Mouse (Mus musculus): Measurements from ENCODE around the gene Omt2b. TPM values are rescaled to one million over a fixed set of nuclear protein-coding genes. Genes with fewer than 3 reads are reported as not detected.

Omt2b gene
- polyA plus RNA-seq, 1 experiment from 2014 or later = not detected

DNA sequence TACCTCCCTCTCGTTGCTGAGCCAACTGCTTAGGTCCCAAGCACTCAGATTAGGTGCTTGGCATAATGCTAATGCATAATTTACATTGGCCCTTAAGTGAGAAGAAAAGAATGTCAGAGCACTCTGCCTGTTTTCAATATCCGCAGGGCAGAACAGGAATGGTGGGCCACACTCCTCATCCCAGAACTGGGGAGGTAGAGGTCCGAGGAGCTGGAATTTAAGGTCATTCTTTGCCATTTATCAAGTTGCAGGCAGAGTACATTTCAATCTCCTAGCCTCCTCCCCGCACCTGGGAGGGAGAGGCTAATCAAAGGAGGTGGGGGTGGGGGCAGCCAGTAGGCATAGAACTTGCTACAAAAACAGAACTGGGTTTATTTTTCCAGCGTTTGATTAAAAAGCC lies 47.0 kb downstream of the Omt2b start:
- no peak for ATAC-seq
- no peak overlapping the region for H3K4me3 ChIP-seq (replicated peaks)
- no peaks in the 10 kb centered on the region for H3K36me3 ChIP-seq
- no peaks in the 10 kb centered on the region for H3K9me3 ChIP-seq
- no peak overlapping the region for H3K27ac ChIP-seq
- H3K9ac ChIP-seq = no peak overlapping the region
- WGBS = 45% methylated on average over 5 of the region's 5 CpGs
- 0 out of 2 replicates have a peak, but pooled peaks cover 7% of the 10 kb centered on the region for H3K4me1 ChIP-seq (replicated peaks)
- no peaks in the 10 kb centered on the region for H3K27me3 ChIP-seq (replicated peaks)
- H3K4me2 ChIP-seq (replicated peaks) = no peak overlapping the region

DNA sequence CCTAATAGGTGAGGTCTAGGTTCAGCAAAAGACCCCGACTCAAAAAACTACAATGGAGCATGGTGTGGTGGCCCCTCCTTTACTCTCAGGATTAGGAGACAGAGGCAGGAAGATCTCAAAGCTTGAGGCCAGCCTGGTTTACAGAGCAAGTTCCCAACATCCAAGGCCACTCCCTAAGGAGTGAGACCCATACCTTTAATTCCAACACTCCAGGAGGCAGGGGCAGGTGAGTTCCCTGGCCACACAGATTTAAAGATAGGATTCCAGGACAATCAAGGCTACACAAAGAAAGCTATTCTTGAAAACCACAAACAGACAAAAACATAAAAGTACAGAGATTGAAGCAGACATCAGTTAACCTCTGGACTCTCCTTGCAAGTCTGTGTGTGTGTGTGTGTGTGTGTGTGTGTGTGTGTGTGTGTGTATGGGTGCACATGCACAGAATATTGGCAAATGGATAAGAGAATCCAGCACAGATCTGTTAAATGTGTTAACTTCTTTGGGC lies 47.5 kb downstream of the Omt2b start:
- no peaks in the 10 kb centered on the region for H3K36me3 ChIP-seq
- H3K27me3 ChIP-seq (replicated peaks) = no peaks in the 10 kb centered on the region
- H3K4me3 ChIP-seq (replicated peaks) = no peak overlapping the region
- no peak overlapping the region for H3K27ac ChIP-seq
- H3K9me3 ChIP-seq = no peaks in the 10 kb centered on the region
- 79% methylated on average over 1 of the region's 1 CpGs for WGBS
- no peak overlapping the region for H3K9ac ChIP-seq
- ATAC-seq = peak; percentile 41; the same call in 1 of the 2 replicates
- 0 out of 2 replicates have a peak, but pooled peaks cover 7% of the 10 kb centered on the region for H3K4me1 ChIP-seq (replicated peaks)
- no peak overlapping the region for H3K4me2 ChIP-seq (replicated peaks)

GRCm38 (mm10) chr9:78375486-78375885 lies 48.1 kb downstream of the Omt2b start:
- peak; percentile 23; the same call in 1 of the 2 replicates for ATAC-seq
- 61% methylated on average over 4 of the region's 4 CpGs for WGBS

DNA sequence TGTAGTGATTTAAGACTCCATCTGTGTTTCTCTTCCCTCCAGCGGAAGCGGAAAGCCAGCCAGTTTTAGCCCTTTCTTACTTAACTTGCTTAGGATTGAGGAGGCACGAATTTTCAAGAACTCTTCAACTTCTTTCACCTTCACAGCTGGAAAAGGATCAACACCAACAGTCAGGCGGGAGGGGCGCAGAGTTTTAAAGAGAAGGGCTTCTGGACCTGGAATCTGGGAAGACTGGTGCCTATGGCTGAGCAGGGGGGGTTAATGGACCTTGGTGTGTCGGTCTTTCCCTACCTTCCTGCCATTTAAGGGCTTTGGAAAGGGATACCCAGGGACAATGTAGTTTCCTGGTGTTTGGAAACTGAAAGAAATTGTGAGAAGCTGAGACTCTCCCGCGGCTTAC lies 50.2 kb downstream of the Omt2b start:
- no peak overlapping the region for H3K27ac ChIP-seq
- H3K4me2 ChIP-seq (replicated peaks) = peak overlapping the region; percentile 64; the same call in 1 of the 2 replicates
- 44% methylated on average over 8 of the region's 8 CpGs for WGBS
- H3K4me3 ChIP-seq (replicated peaks) = no peak overlapping the region
- H3K4me1 ChIP-seq (replicated peaks) = 0 out of 2 replicates have a peak, but pooled peaks cover 7% of the 10 kb centered on the region
- H3K27me3 ChIP-seq (replicated peaks) = no peaks in the 10 kb centered on the region
- no peak for ATAC-seq
- H3K36me3 ChIP-seq = no peaks in the 10 kb centered on the region
- H3K9ac ChIP-seq = no peak overlapping the region
- no peaks in the 10 kb centered on the region for H3K9me3 ChIP-seq

More at GRCm38 (mm10) chr9:78375486-78375885, 48.1 kb downstream of the Omt2b start:
- H3K9me3 ChIP-seq = no peaks in the 10 kb centered on the region
- H3K4me1 ChIP-seq (replicated peaks) = 0 out of 2 replicates have a peak, but pooled peaks cover 7% of the 10 kb centered on the region
- H3K27ac ChIP-seq = no peak overlapping the region
- no peaks in the 10 kb centered on the region for H3K36me3 ChIP-seq
- H3K4me2 ChIP-seq (replicated peaks) = no peak overlapping the region
- H3K4me3 ChIP-seq (replicated peaks) = no peak overlapping the region
- no peak overlapping the region for H3K9ac ChIP-seq
- no peaks in the 10 kb centered on the region for H3K27me3 ChIP-seq (replicated peaks)

DNA sequence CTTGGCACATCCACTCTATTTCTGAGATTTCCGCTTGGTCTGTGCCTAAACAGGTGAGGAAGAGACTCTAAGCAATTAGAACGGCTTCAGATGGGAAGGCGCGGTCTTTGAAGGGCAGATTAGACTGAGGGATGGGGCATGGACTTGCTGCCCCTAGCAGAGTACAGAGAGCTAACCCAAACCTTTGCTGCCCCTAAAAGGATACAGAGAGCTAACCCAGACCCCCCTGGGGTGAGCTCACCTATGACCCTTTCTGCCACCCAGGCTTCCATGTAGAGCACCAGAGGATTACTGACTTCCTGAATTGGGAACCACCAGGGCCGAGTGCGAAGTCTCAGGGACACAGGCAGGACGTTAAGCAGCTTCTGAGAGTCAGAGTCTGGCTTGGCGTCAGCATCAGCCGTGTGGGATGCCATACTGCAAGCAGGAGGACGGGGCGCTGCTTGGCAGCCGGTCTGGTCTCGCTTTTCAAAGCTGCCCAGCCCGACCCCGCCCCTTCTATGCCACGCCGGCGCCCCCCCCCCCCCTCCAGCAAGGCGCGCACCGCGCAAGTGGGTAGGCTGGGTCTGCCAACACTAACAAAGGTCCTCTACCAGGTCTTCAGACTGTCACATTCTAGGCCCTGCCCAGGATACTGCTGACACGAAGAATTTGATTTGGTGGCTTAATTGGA lies 50.9 kb downstream of the Omt2b start, which contains the start of gene Ooep:
Gene Ooep, minus strand, starts transcription at position 613 of the 673 bp plus-strand sequence.
- Histone ChIP-seq H3K36me3 (no peaks in the 10 kb centered on the region), H3K27ac (no peak within 1 kb of the TSS), H3K4me2 (replicated peaks) (peak within 1 kb of the TSS; percentile 64), H3K9ac (0 out of 2 replicates have a peak within 1 kb of the TSS, but pooled peaks have one; percentile 17), H3K27me3 (replicated peaks) (no peaks in the 10 kb centered on the region), H3K4me1 (replicated peaks) (0 out of 2 replicates have a peak, but pooled peaks cover 7% of the 10 kb centered on the region), H3K9me3 (no peaks in the 10 kb centered on the region), H3K4me3 (replicated peaks) (peak within 1 kb of the TSS; percentile 25)
- peak; percentile 59 for ATAC-seq
- WGBS = 6% methylated on average over 22 of the region's 23 CpGs

Other genes starting within 250 kb of the Omt2b start
- 40.9 and 41.2 TPM in 2 replicates for gene Fbxo9, start 218.5 kb upstream of the Omt2b start, polyA plus RNA-seq (2015; fragmentation: Nextera tagmentation; extraction: Ambion mirVana)
- 25.7 and 26.3 TPM in 2 replicates for gene Ick, start 218.4 kb upstream of the Omt2b start, polyA plus RNA-seq (2015; fragmentation: Nextera tagmentation; extraction: Ambion mirVana)
- 56.0 and 56.9 TPM in 2 replicates for gene Gsta4, start 144.8 kb upstream of the Omt2b start, polyA plus RNA-seq (2015; fragmentation: Nextera tagmentation; extraction: Ambion mirVana)
- gene Gsta1, start 96.9 kb upstream of the Omt2b start, polyA plus RNA-seq (2015; fragmentation: Nextera tagmentation; extraction: Ambion mirVana) = 61.1 and 68.1 TPM in 2 replicates
- 45.9 and 53.7 TPM in 2 replicates for gene Gm3776, start 70.5 kb upstream of the Omt2b start, polyA plus RNA-seq (2015; fragmentation: Nextera tagmentation; extraction: Ambion mirVana)
- 0.93 and 1.2 TPM in 2 replicates for gene Gm10639, start 37.7 kb upstream of the Omt2b start, polyA plus RNA-seq (2015; fragmentation: Nextera tagmentation; extraction: Ambion mirVana)
- not detected in 2 replicates for gene Omt2a, start 12.8 kb upstream of the Omt2b start, polyA plus RNA-seq (2015; fragmentation: Nextera tagmentation; extraction: Ambion mirVana)
- gene Gsta2, start 28.2 kb downstream of the Omt2b start, polyA plus RNA-seq (2015; fragmentation: Nextera tagmentation; extraction: Ambion mirVana) = 35.3 and 36.5 TPM in 2 replicates
- 0.39 TPM in 1 of 2 replicates, not detected in the other for gene Dppa5a, start 40.6 kb downstream of the Omt2b start, polyA plus RNA-seq (2015; fragmentation: Nextera tagmentation; extraction: Ambion mirVana)
- gene Ooep, start 51.1 kb downstream of the Omt2b start, polyA plus RNA-seq (2015; fragmentation: Nextera tagmentation; extraction: Ambion mirVana) = 0.34 and 0.60 TPM in 2 replicates
- 0.27 and 0.36 TPM in 2 replicates for gene Ddx43, start 68.2 kb downstream of the Omt2b start, polyA plus RNA-seq (2015; fragmentation: Nextera tagmentation; extraction: Ambion mirVana)
- 2.3 and 2.4 TPM in 2 replicates for gene Cgas, start 115.6 kb downstream of the Omt2b start, polyA plus RNA-seq (2015; fragmentation: Nextera tagmentation; extraction: Ambion mirVana)
- gene Mto1, start 120.6 kb downstream of the Omt2b start, polyA plus RNA-seq (2015; fragmentation: Nextera tagmentation; extraction: Ambion mirVana) = 24.2 and 24.6 TPM in 2 replicates
- 0.32 and 0.64 TPM in 2 replicates for gene Gm17324, start 121.2 kb downstream of the Omt2b start, polyA plus RNA-seq (2015; fragmentation: Nextera tagmentation; extraction: Ambion mirVana)
- gene Eef1a1, start 161.6 kb downstream of the Omt2b start, polyA plus RNA-seq (2015; fragmentation: Nextera tagmentation; extraction: Ambion mirVana) = 4,456 and 4,538 TPM in 2 replicates

All from intestine, embryonic 15.5 days (tissue).